Mouse (Mus musculus) heart, embryonic 16.5 days (tissue): ENCODE measurements around the gene Fam229b. TPM values are rescaled to one million over a fixed set of nuclear protein-coding genes. Genes with fewer than 3 reads are reported as not detected.

Experiments
- ATAC-seq: fragments of 200-750 bp; cut with Nextera tagmentation; replicated peaks from 2 replicates; pipeline ENCODE4 v1.8.0; 2017; ENCODE audit warnings: moderate number of reproducible peaks; ENCODE audit not compliant: insufficient read depth, low FRiP score; ENCODE audit errors: extremely low read depth
- H3K27ac ChIP-seq: fragments of 300-500 bp; sonication (generic); 2 replicates; pipeline ENCODE4 v1.5.1; 2014; ENCODE audit warnings: mild to moderate bottlenecking, low read length, control low read depth, moderate library complexity
- H3K27me3 ChIP-seq: fragments of 300-500 bp; sonication (generic); 2 replicates; pipeline ENCODE4 v1.6.1; 2014; ENCODE audit warnings: low read length, mixed read lengths; ENCODE audit not compliant: control insufficient read depth, insufficient read depth
- H3K36me3 ChIP-seq: fragments of 300-500 bp; sonication (generic); 2 replicates; pipeline ENCODE4 v1.6.1; 2014; ENCODE audit not compliant: control insufficient read depth, insufficient read depth
- H3K4me1 ChIP-seq: fragments of 300-500 bp; sonication (generic); 2 replicates; pipeline ENCODE4 v1.6.1; 2014; ENCODE audit warnings: low read length, mixed read lengths; ENCODE audit not compliant: control insufficient read depth, insufficient read depth
- H3K4me2 ChIP-seq: fragments of 300-500 bp; sonication (generic); 2 replicates; pipeline ENCODE4 v1.6.1; 2014; ENCODE audit warnings: low read depth, mild to moderate bottlenecking, control low read depth, low read length
- H3K4me3 ChIP-seq: fragments of 300-500 bp; sonication (generic); 2 replicates; pipeline ENCODE4 v1.5.1; 2014; ENCODE audit warnings: mild to moderate bottlenecking, control low read depth, low read length
- H3K9ac ChIP-seq: fragments of 300-500 bp; sonication (generic); 2 replicates; pipeline ENCODE4 v1.6.1; 2014; ENCODE audit warnings: low read length, control low read depth
- H3K9me3 ChIP-seq: fragments of 300-500 bp; sonication (generic); replicated peaks from 2 replicates; pipeline ENCODE4 v1.6.1; 2016; ENCODE audit warnings: low read length; ENCODE audit not compliant: control insufficient read depth
- WGBS: fragments of 180-500 bp; shearing (Covaris S2); extraction: QIAGEN DNeasy Blood & Tissue Kit; methylation state at CpG from one replicate; pipeline ENCODE4 v1.1.7; 2014; 5-methylcytosine and 5-hydroxymethylcytosine counted together
- polyA plus RNA-seq: library from polyadenylated mRNA; unstranded; fragments of >200 nt; fragmentation: Nextera tagmentation; extraction: Ambion mirVana; gene quantifications from 2 replicates; pipeline ENCODE4 v1.2.1, GENCODE M21; 2015

Fam229b gene
- polyA plus RNA-seq, 1 experiment from 2014 or later = 8.7 TPM

- Histone ChIP-seq H3K4me1 (no peaks in the 10 kb centered on the region), H3K4me2 (no peak overlapping the region), H3K36me3 (peaks cover 61% of the 10 kb centered on the region), H3K27ac (no peak overlapping the region), H3K9ac (no peak overlapping the region), H3K9me3 (no peaks in the 10 kb centered on the region), H3K4me3 (no peak overlapping the region), H3K27me3 (no peaks in the 10 kb centered on the region)
- WGBS = 72% methylated on average over 3 of the region's 3 CpGs
- no peak for ATAC-seq
These were observed 27.3 kb downstream of the Fam229b start for GRCm38 (mm10) chr10:39106413-39106812.

- H3K4me3 ChIP-seq = no peak overlapping the region
- no peak overlapping the region for H3K9ac ChIP-seq
- H3K36me3 ChIP-seq = peaks cover 50% of the 10 kb centered on the region
- no peak for ATAC-seq
- no peak overlapping the region for H3K4me2 ChIP-seq
- 93% methylated on average over 8 of the region's 8 CpGs for WGBS
- H3K27ac ChIP-seq = no peak overlapping the region
- no peaks in the 10 kb centered on the region for H3K4me1 ChIP-seq
- no peaks in the 10 kb centered on the region for H3K27me3 ChIP-seq
- no peaks in the 10 kb centered on the region for H3K9me3 ChIP-seq
These were observed 28.8 kb downstream of the Fam229b start for GRCm38 (mm10) chr10:39104803-39105449.

- no peak overlapping the region for H3K9ac ChIP-seq
- WGBS = 93% methylated on average over 10 of the region's 10 CpGs
- no peaks in the 10 kb centered on the region for H3K9me3 ChIP-seq
- no peak for ATAC-seq
- no peak overlapping the region for H3K27ac ChIP-seq
- peaks cover 53% of the 10 kb centered on the region for H3K36me3 ChIP-seq
- no peak overlapping the region for H3K4me2 ChIP-seq
- H3K4me3 ChIP-seq = no peak overlapping the region
- H3K4me1 ChIP-seq = no peaks in the 10 kb centered on the region
- H3K27me3 ChIP-seq = no peaks in the 10 kb centered on the region
These were observed 35.0 kb downstream of the Fam229b start for GRCm38 (mm10) chr10:39098746-39099145.

- ATAC-seq = no peak
- Histone ChIP-seq H3K36me3 (peaks cover 49% of the 10 kb centered on the region), H3K4me1 (no peaks in the 10 kb centered on the region), H3K4me2 (no peak overlapping the region), H3K9ac (no peak overlapping the region), H3K9me3 (no peaks in the 10 kb centered on the region), H3K27ac (no peak overlapping the region), H3K4me3 (no peak overlapping the region), H3K27me3 (no peaks in the 10 kb centered on the region)
- WGBS = 77% methylated on average over 9 of the region's 9 CpGs
These were observed 36.7 kb downstream of the Fam229b start for GRCm38 (mm10) chr10:39096981-39097380.

- Histone ChIP-seq H3K27me3 (no peaks in the 10 kb centered on the region), H3K4me2 (no peak overlapping the region), H3K27ac (no peak overlapping the region), H3K9me3 (no peaks in the 10 kb centered on the region), H3K9ac (no peak overlapping the region), H3K4me3 (no peak overlapping the region), H3K4me1 (no peaks in the 10 kb centered on the region), H3K36me3 (peaks cover 56% of the 10 kb centered on the region)
- 81% methylated on average over 4 of the region's 4 CpGs for WGBS
- ATAC-seq = no peak
These were observed 61.7 kb downstream of the Fam229b start for GRCm38 (mm10) chr10:39072048-39072447.

Other genes with a start within 250 kb of the Fam229b start
- 105 and 126 TPM in 2 replicates for gene Lama4, start 168.4 kb downstream of the Fam229b start, polyA plus RNA-seq
- 7.9 and 11.9 TPM in 2 replicates for gene Tube1, start 62 bp upstream of the Fam229b start, polyA plus RNA-seq
- gene Ccn6, start 29.9 kb upstream of the Fam229b start, polyA plus RNA-seq = 0.15 and 0.26 TPM in 2 replicates
- gene Fyn, start 234.9 kb upstream of the Fam229b start, polyA plus RNA-seq = 14.6 and 15.0 TPM in 2 replicates